8 mouse cellular contexts compared by ENCODE assay signal in genomic region chr10:128674469-128675008, GRCm38 (mm10). TPM values are rescaled to one million over a fixed set of nuclear protein-coding genes. Genes with fewer than 3 reads are reported as not detected.
DNase-seq lines count a peak whose midpoint lies in the region; ATAC-seq and TF ChIP-seq lines count a peak whose summit lies in the region.

No protein-coding gene starts in this region.

- DNase-seq in heart, adult 2 months = no peak
- DNase-seq in heart, postnatal 36 days = no peak
- peak; percentile 75 for DNase-seq in forebrain, embryonic 14.5 days (ENCODE audit: low spot score)
- peak; percentile 37 for DNase-seq in thymus, postnatal 25 days
- no peak for DNase-seq in gastrocnemius, adult 8-10 months (ENCODE audit: low spot score in 2 of 2)

- peaks cover 5% of the 10 kb centered on the region for H3K4me1 ChIP-seq in heart, adult 2 months (ENCODE audit: control insufficient read depth, insufficient read depth, low read length)
- no peaks in the 10 kb centered on the region for H3K4me1 ChIP-seq in forebrain, embryonic 14.5 days (ENCODE audit: control insufficient read depth, insufficient read depth, low read length)
- H3K4me1 ChIP-seq in kidney, embryonic 14.5 days (ENCODE audit: control insufficient read depth, insufficient read depth, low read length) = peaks cover 3% of the 10 kb centered on the region; the same call in 1 of the 2 replicates
- peaks cover 11% of the 10 kb centered on the region for H3K4me1 ChIP-seq in megakaryocyte, embryonic 14.5 days

- TF ChIP-seq POLR2A in heart, adult 2 months (IDR thresholded peaks at IDR 0.05; ENCODE audit: insufficient read depth, low read depth, low read length) = no peak

- no peaks in the 10 kb centered on the region for H3K36me3 ChIP-seq in heart, adult 2 months (ENCODE audit: control insufficient read depth, insufficient read depth, low read length)
- peaks cover 9% of the 10 kb centered on the region for H3K36me3 ChIP-seq in forebrain, embryonic 14.5 days (ENCODE audit: control insufficient read depth, insufficient read depth, low read length)
- H3K36me3 ChIP-seq in kidney, embryonic 14.5 days (ENCODE audit: control insufficient read depth, insufficient read depth, low read length) = peaks cover 3% of the 10 kb centered on the region
- H3K36me3 ChIP-seq in megakaryocyte, embryonic 14.5 days (replicated peaks; ENCODE audit: low read length) = peaks cover 4% of the 10 kb centered on the region

- H3K9me3 ChIP-seq in forebrain, embryonic 14.5 days (replicated peaks; ENCODE audit: control insufficient read depth, low read length) = no peaks in the 10 kb centered on the region
- H3K9me3 ChIP-seq in kidney, embryonic 14.5 days (ENCODE audit: control insufficient read depth, low read length) = no peaks in the 10 kb centered on the region
- no peaks in the 10 kb centered on the region for H3K9me3 ChIP-seq in megakaryocyte, embryonic 14.5 days

- H3K4me2 ChIP-seq in forebrain, embryonic 14.5 days (ENCODE audit: low read length) = peak overlapping the region; percentile 77
- peak overlapping the region; percentile 85 for H3K4me2 ChIP-seq in kidney, embryonic 14.5 days (replicated peaks; ENCODE audit: low read depth, low read length)

- no peak for TF ChIP-seq EP300 in heart, adult 2 months (IDR thresholded peaks at IDR 0.05; ENCODE audit: insufficient read depth, low read depth, low read length)

- H3K27me3 ChIP-seq in heart, adult 2 months (ENCODE audit: control insufficient read depth, insufficient read depth, low read length) = no peaks in the 10 kb centered on the region
- H3K27me3 ChIP-seq in forebrain, embryonic 14.5 days (replicated peaks; ENCODE audit: control insufficient read depth, insufficient read depth, low read length) = no peaks in the 10 kb centered on the region
- no peaks in the 10 kb centered on the region for H3K27me3 ChIP-seq in kidney, embryonic 14.5 days (ENCODE audit: control insufficient read depth, insufficient read depth, low read length)
- peaks cover 40% of the 10 kb centered on the region for H3K27me3 ChIP-seq in megakaryocyte, embryonic 14.5 days (replicated peaks)

- intact Hi-C loops in heart, adult 2 months (cut with DNase I) = loop anchor here (5.0 kb wide), 3 partner anchors 62 to 127 kb away; partner anchors contain the start of genes Pa2g4, Rpl41 and Zc3h10
- intact Hi-C loops in heart, postnatal 36 days (cut with DNase I) = loop anchor here (1.0 to 5.0 kb wide), 3 partner anchors 48 to 122 kb away; partner anchors contain the start of genes Pa2g4 and Rps26

- peak overlapping the region; percentile 86 for H3K27ac ChIP-seq in heart, adult 2 months
- H3K27ac ChIP-seq in forebrain, embryonic 14.5 days (ENCODE audit: low read depth, low read length) = peak overlapping the region; percentile 15; the same call in 1 of the 2 replicates
- H3K27ac ChIP-seq in kidney, embryonic 14.5 days (ENCODE audit: low read depth, low read length) = peak overlapping the region; percentile 47; the same call in 1 of the 2 replicates

- H3K9ac ChIP-seq in heart, adult 2 months (ENCODE audit: low read depth, low read length) = peak overlapping the region; percentile 86
- peak overlapping the region; percentile 67 for H3K9ac ChIP-seq in forebrain, embryonic 14.5 days (ENCODE audit: low read length)
- peak overlapping the region; percentile 55; the same call in 1 of the 2 replicates for H3K9ac ChIP-seq in kidney, embryonic 14.5 days (ENCODE audit: low read depth, low read length)

- peak; percentile 58 for ATAC-seq in activated CD4-positive, CD25-positive, alpha-beta regulatory T cell, adult 4 months
- no peak for ATAC-seq in forebrain, embryonic 14.5 days
- ATAC-seq in kidney, embryonic 14.5 days (ENCODE audit: low FRiP score, low TSS enrichment) = no peak

- H3K4me3 ChIP-seq in heart, adult 2 months = peak overlapping the region; percentile 71
- H3K4me3 ChIP-seq in forebrain, embryonic 14.5 days (ENCODE audit: low read depth, low read length) = peak overlapping the region; percentile 62
- peak overlapping the region; percentile 67 for H3K4me3 ChIP-seq in kidney, embryonic 14.5 days (ENCODE audit: low read length)
- peak overlapping the region; percentile 94 for H3K4me3 ChIP-seq in megakaryocyte, embryonic 14.5 days (replicated peaks)

- H3K79me2 ChIP-seq in heart, adult 2 months (replicated peaks; ENCODE audit: control insufficient read depth, insufficient read depth, low read length) = no peaks in the 10 kb centered on the region

- 2% methylated on average over 9 of the region's 9 CpGs for WGBS in heart, adult 2 months
- 3% methylated on average over 9 of the region's 9 CpGs for WGBS in forebrain, embryonic 14.5 days
- WGBS in kidney, embryonic 14.5 days = 2% methylated on average over 9 of the region's 9 CpGs

- peak; percentile 94 for TF ChIP-seq CTCF in heart, adult 2 months (IDR thresholded peaks at IDR 0.05)

RNA-seq across cellular contexts. Expression of gene Suox, which starts 0.7 kb away (rescaled TPM):
- total RNA-seq in heart, adult 2 months (2021) = 10 to 100 TPM; 25.6 to 26.6 TPM
- 21.8 and 37.9 TPM in 2 replicates for polyA plus RNA-seq in heart, adult 2 months (2012; rRNA removed)
- 10 to 100 TPM; 23.7 to 27.0 TPM for total RNA-seq in heart, postnatal 36 days (2021)
- 10 to 100 TPM; 15.3 to 17.9 TPM for polyA plus RNA-seq in activated CD4-positive, CD25-positive, alpha-beta regulatory T cell, adult 4 months (2017; shearing (Covaris generic))
- 9.1 and 9.8 TPM in 2 replicates for polyA plus RNA-seq in forebrain, embryonic 14.5 days (2014; fragmentation: Nextera tagmentation; extraction: Ambion mirVana)
- 6.8 and 10.1 TPM in 2 replicates for polyA plus RNA-seq in kidney, embryonic 14.5 days (2014; fragmentation: Nextera tagmentation; extraction: Ambion mirVana)
- 0.36 TPM in 1 of 2 replicates, not detected in the other for polyA plus RNA-seq in megakaryocyte, embryonic 14.5 days (2012; ENCODE audit: insufficient read depth, low replicate concordance)
- 10 to 100 TPM; 32.2 to 37.4 (median 33.8) TPM for total RNA-seq in gastrocnemius, adult 8-10 months (2022)

RNA-seq across cellular contexts. Expression of gene Rab5b, which starts 21.5 kb away (rescaled TPM):
- 10 to 100 TPM; 72.8 to 80.0 TPM for total RNA-seq in heart, adult 2 months (2021)
- polyA plus RNA-seq in heart, adult 2 months (2012; rRNA removed) = 68.9 and 111 TPM in 2 replicates
- 10 to 100 TPM; 80.8 to 81.1 TPM for total RNA-seq in heart, postnatal 36 days (2021)
- 10 to 100 TPM; 50.7 to 59.5 TPM for polyA plus RNA-seq in activated CD4-positive, CD25-positive, alpha-beta regulatory T cell, adult 4 months (2017; shearing (Covaris generic))
- polyA plus RNA-seq in forebrain, embryonic 14.5 days (2014; fragmentation: Nextera tagmentation; extraction: Ambion mirVana) = 89.4 and 98.8 TPM in 2 replicates
- 34.9 and 54.6 TPM in 2 replicates for polyA plus RNA-seq in kidney, embryonic 14.5 days (2014; fragmentation: Nextera tagmentation; extraction: Ambion mirVana)
- polyA plus RNA-seq in megakaryocyte, embryonic 14.5 days (2012; ENCODE audit: insufficient read depth, low replicate concordance) = 3.1 and 11.0 TPM in 2 replicates
- total RNA-seq in gastrocnemius, adult 8-10 months (2022) = 100 to 1,000 TPM in 3 of 4 experiments, 10 to 100 TPM in 1; 97.0 to 103 (median 102) TPM

RNA-seq across cellular contexts. Expression of gene Ikzf4, which starts 28.7 kb away (rescaled TPM):
- total RNA-seq in heart, adult 2 months (2021) = 1 to 10 TPM in 1 of 2 experiments, under 1 TPM in 1; 0.97 to 1.8 TPM
- 0.88 TPM in 2 replicates for polyA plus RNA-seq in heart, adult 2 months (2012; rRNA removed)
- total RNA-seq in heart, postnatal 36 days (2021) = under 1 TPM; 0.62 to 0.69 TPM
- polyA plus RNA-seq in activated CD4-positive, CD25-positive, alpha-beta regulatory T cell, adult 4 months (2017; shearing (Covaris generic)) = 100 to 1,000 TPM; 103 to 107 TPM
- 6.5 and 9.2 TPM in 2 replicates for polyA plus RNA-seq in forebrain, embryonic 14.5 days (2014; fragmentation: Nextera tagmentation; extraction: Ambion mirVana)
- 1.8 and 2.8 TPM in 2 replicates for polyA plus RNA-seq in kidney, embryonic 14.5 days (2014; fragmentation: Nextera tagmentation; extraction: Ambion mirVana)
- 0.37 TPM in 1 of 2 replicates, not detected in the other for polyA plus RNA-seq in megakaryocyte, embryonic 14.5 days (2012; ENCODE audit: insufficient read depth, low replicate concordance)
- under 1 TPM in 3 of 4 experiments, not detected in 1; 0.24 to 0.51 (median 0.34) TPM for total RNA-seq in gastrocnemius, adult 8-10 months (2022)

RNA-seq across cellular contexts. Expression of gene Pmel, which starts 29.5 kb away (rescaled TPM):
- under 1 TPM; 0.43 to 0.50 TPM for total RNA-seq in heart, adult 2 months (2021)
- 0.59 and 0.66 TPM in 2 replicates for polyA plus RNA-seq in heart, adult 2 months (2012; rRNA removed)
- total RNA-seq in heart, postnatal 36 days (2021) = under 1 TPM; 0.46 to 0.50 TPM
- polyA plus RNA-seq in activated CD4-positive, CD25-positive, alpha-beta regulatory T cell, adult 4 months (2017; shearing (Covaris generic)) = 1 to 10 TPM; 2.6 to 5.7 TPM
- 0.27 and 0.83 TPM in 2 replicates for polyA plus RNA-seq in forebrain, embryonic 14.5 days (2014; fragmentation: Nextera tagmentation; extraction: Ambion mirVana)
- polyA plus RNA-seq in kidney, embryonic 14.5 days (2014; fragmentation: Nextera tagmentation; extraction: Ambion mirVana) = 1.0 and 2.6 TPM in 2 replicates
- polyA plus RNA-seq in megakaryocyte, embryonic 14.5 days (2012; ENCODE audit: insufficient read depth, low replicate concordance) = 0.20 TPM in 1 of 2 replicates, not detected in the other
- total RNA-seq in gastrocnemius, adult 8-10 months (2022) = under 1 TPM in 1 of 4 experiments, not detected in 3; 0.25 TPM

RNA-seq across cellular contexts. Expression of gene Cdk2, which starts 30.3 kb away (rescaled TPM):
- 10 to 100 TPM in 1 of 2 experiments, 1 to 10 TPM in 1; 8.5 to 10.9 TPM for total RNA-seq in heart, adult 2 months (2021)
- 10.0 and 17.5 TPM in 2 replicates for polyA plus RNA-seq in heart, adult 2 months (2012; rRNA removed)
- total RNA-seq in heart, postnatal 36 days (2021) = 10 to 100 TPM; 13.8 to 13.9 TPM
- 10 to 100 TPM; 24.0 to 29.2 TPM for polyA plus RNA-seq in activated CD4-positive, CD25-positive, alpha-beta regulatory T cell, adult 4 months (2017; shearing (Covaris generic))
- polyA plus RNA-seq in forebrain, embryonic 14.5 days (2014; fragmentation: Nextera tagmentation; extraction: Ambion mirVana) = 41.0 and 43.8 TPM in 2 replicates
- 98.1 and 103 TPM in 2 replicates for polyA plus RNA-seq in kidney, embryonic 14.5 days (2014; fragmentation: Nextera tagmentation; extraction: Ambion mirVana)
- polyA plus RNA-seq in megakaryocyte, embryonic 14.5 days (2012; ENCODE audit: insufficient read depth, low replicate concordance) = 3.6 and 5.7 TPM in 2 replicates
- total RNA-seq in gastrocnemius, adult 8-10 months (2022) = 1 to 10 TPM; 2.5 to 3.4 (median 2.6) TPM

Comparison
In these comparisons a context has a peak if more than half of its experiments do, and no peak if none do; other contexts are left out.
1. DNase-seq: peak in forebrain, embryonic 14.5 days (single experiment) and thymus, postnatal 25 days (single experiment); none in heart, adult 2 months (0 of 2), heart, postnatal 36 days (0 of 2) and gastrocnemius, adult 8-10 months (0 of 2).
2. H3K27ac ChIP-seq: peak in every context shown above with its lines; median percentile 86 in heart, adult 2 months; 47 in kidney, embryonic 14.5 days; 15 in forebrain, embryonic 14.5 days.
3. RNA of gene Ikzf4, which starts 28.7 kb away (polyA plus RNA-seq): 103 to 107 TPM in activated CD4-positive, CD25-positive, alpha-beta regulatory T cell, adult 4 months; 6.5 to 9.2 TPM in forebrain, embryonic 14.5 days, 1.8 to 2.8 TPM in kidney, embryonic 14.5 days, 0.88 TPM in heart, adult 2 months and 0.37 TPM in megakaryocyte, embryonic 14.5 days; every median in the first group is over 10 times any median in the second.
4. Peak in every context shown above with its lines, with median percentiles within 50 percentile points of each other: H3K4me3 ChIP-seq and H3K9ac ChIP-seq.